In genomic region chr19:8518933-8519332, GRCm38 (mm10) we compare ENCODE assay signal across 7 mouse cellular contexts.
DNase-seq lines count a peak whose midpoint lies in the region; ATAC-seq and TF ChIP-seq lines count a peak whose summit lies in the region.
"Not testable (repeated sequence)": the region's sequence is repeated elsewhere in the genome, so short reads cannot be mapped to it uniquely, and the experiment has no call there.

No protein-coding gene starts in this region.

- not testable (repeated sequence) for TF ChIP-seq EP300 in heart, adult 2 months (IDR thresholded peaks at IDR 0.05; ENCODE audit: insufficient read depth, low read depth, low read length)

- peak overlapping the region; percentile 65 for H3K4me2 ChIP-seq in liver, embryonic 15.5 days
- peak overlapping the region; percentile 32; the same call in 1 of the 2 replicates for H3K4me2 ChIP-seq in stomach, embryonic 15.5 days

- not testable (repeated sequence) for H3K9me3 ChIP-seq in G1E (replicated peaks); liver, embryonic 15.5 days (replicated peaks); stomach, embryonic 15.5 days

- TF ChIP-seq CTCF in G1E (IDR thresholded peaks at IDR 0.05; ENCODE audit: low read depth, low read length); heart, adult 2 months (IDR thresholded peaks at IDR 0.05): not testable (repeated sequence)

- not testable (repeated sequence) for TF ChIP-seq POLR2A in heart, adult 2 months (IDR thresholded peaks at IDR 0.05; ENCODE audit: insufficient read depth, low read depth, low read length)

- peak overlapping the region; percentile 64; the same call in 1 of the 2 replicates for H3K4me3 ChIP-seq in G1E (ENCODE audit: low read depth, low read length)
- peak overlapping the region; percentile 44 for H3K4me3 ChIP-seq in heart, adult 2 months
- H3K4me3 ChIP-seq in liver, embryonic 15.5 days (replicated peaks), result peak overlapping the region; percentile 64
- H3K4me3 ChIP-seq in stomach, embryonic 15.5 days (replicated peaks), result not testable (repeated sequence)

- not testable (repeated sequence) for H3K4me1 ChIP-seq in G1E (ENCODE audit: insufficient read depth, low read depth, low read length); heart, adult 2 months (ENCODE audit: control insufficient read depth, insufficient read depth, low read length); liver, embryonic 15.5 days (replicated peaks); stomach, embryonic 15.5 days

- ATAC-seq in G1E (ENCODE audit: extremely low read depth, insufficient number of reproducible peaks, low FRiP score, poor library complexity, severe bottlenecking); stomach, embryonic 15.5 days (ENCODE audit: insufficient read depth, low FRiP score, low read depth): not testable (repeated sequence)
- peak; percentile 47; the same call in 1 of the 2 replicates for ATAC-seq in liver, embryonic 15.5 days (ENCODE audit: insufficient read depth)

- not testable (repeated sequence) for H3K27me3 ChIP-seq in G1E (ENCODE audit: insufficient read depth, low read length); heart, adult 2 months (ENCODE audit: control insufficient read depth, insufficient read depth, low read length); liver, embryonic 15.5 days; stomach, embryonic 15.5 days (replicated peaks)

- H3K9ac ChIP-seq in heart, adult 2 months (ENCODE audit: low read depth, low read length), result peak overlapping the region; percentile 68; the same call in 1 of the 2 replicates
- H3K9ac ChIP-seq in liver, embryonic 15.5 days; stomach, embryonic 15.5 days: not testable (repeated sequence)

- H3K27ac ChIP-seq in heart, adult 2 months, result peak overlapping the region; percentile 77
- peak overlapping the region; percentile 70 for H3K27ac ChIP-seq in liver, embryonic 15.5 days (replicated peaks)
- not testable (repeated sequence) for H3K27ac ChIP-seq in stomach, embryonic 15.5 days

- DNase-seq in G1E (ENCODE audit: low spot score), result not testable (repeated sequence)
- peak; percentile 2 for DNase-seq in adrenal gland, postnatal 25 days
- peak; percentile 24 to 55 for DNase-seq in heart, adult 2 months
- peak; percentile 15 to 43 for DNase-seq in heart, postnatal 36 days
- DNase-seq in lung, postnatal 36 days, result peak; percentile 53

- not testable (repeated sequence) for H3K79me2 ChIP-seq in heart, adult 2 months (replicated peaks; ENCODE audit: control insufficient read depth, insufficient read depth, low read length)

- intact Hi-C loops in heart, adult 2 months (cut with DNase I); heart, postnatal 36 days (cut with DNase I): not testable (repeated sequence)

- H3K36me3 ChIP-seq in G1E (replicated peaks); heart, adult 2 months (ENCODE audit: control insufficient read depth, insufficient read depth, low read length); liver, embryonic 15.5 days (replicated peaks); stomach, embryonic 15.5 days: not testable (repeated sequence)

- WGBS in heart, adult 2 months, result 47% methylated on average over 7 of the region's 7 CpGs
- WGBS in liver, embryonic 15.5 days (ENCODE audit: insufficient replicate concordance), result 50% methylated on average over 7 of the region's 7 CpGs
- 84% methylated on average over 7 of the region's 7 CpGs for whole genome bisulfite sequencing in stomach, embryonic 15.5 days
